Mouse (Mus musculus) lung, embryonic 16.5 days (tissue): Measurements from ENCODE around the gene Mrpl23. TPM values are rescaled to one million over a fixed set of nuclear protein-coding genes. Genes with fewer than 3 reads are reported as not detected.

Experiments
- ATAC-seq: fragments of 200-750 bp; cut with Nextera tagmentation; 2 replicates; pipeline ENCODE4 v1.8.0; 2017; ENCODE audit warnings: low read depth, mild to moderate bottlenecking, moderate library complexity
- H3K27ac ChIP-seq: fragments of 300-500 bp; sonication (generic); 2 replicates; pipeline ENCODE4 v1.5.1; 2014; ENCODE audit warnings: mild to moderate bottlenecking, control low read depth, low read length
- H3K27me3 ChIP-seq: fragments of 300-500 bp; sonication (generic); 2 replicates; pipeline ENCODE4 v1.6.1; 2014; ENCODE audit warnings: low read depth, low read length, mixed read lengths; ENCODE audit not compliant: control insufficient read depth, insufficient read depth
- H3K36me3 ChIP-seq: fragments of 300-500 bp; sonication (generic); 2 replicates; pipeline ENCODE4 v1.6.1; 2014; ENCODE audit warnings: low read length; ENCODE audit not compliant: control insufficient read depth, insufficient read depth
- H3K4me1 ChIP-seq: fragments of 300-500 bp; sonication (generic); replicated peaks from 2 replicates; pipeline ENCODE4 v1.6.1; 2014; ENCODE audit warnings: low read length, mixed read lengths; ENCODE audit not compliant: control insufficient read depth, insufficient read depth
- H3K4me2 ChIP-seq: fragments of 300-500 bp; sonication (generic); 2 replicates; pipeline ENCODE4 v1.6.1; 2014; ENCODE audit warnings: low read depth, low read length, control low read depth
- H3K4me3 ChIP-seq: fragments of 300-500 bp; sonication (generic); 2 replicates; pipeline ENCODE4 v1.5.1; 2014; ENCODE audit warnings: mild to moderate bottlenecking, low read length, control low read depth
- H3K9ac ChIP-seq: fragments of 300-500 bp; sonication (generic); 2 replicates; pipeline ENCODE4 v1.6.1; 2014; ENCODE audit warnings: low read length, control low read depth
- H3K9me3 ChIP-seq: fragments of 300-500 bp; sonication (generic); 2 replicates; pipeline ENCODE4 v1.6.1; 2016; ENCODE audit warnings: low read length; ENCODE audit not compliant: control insufficient read depth
- WGBS: fragments of 180-500 bp; shearing (Covaris S2); extraction: QIAGEN DNeasy Blood & Tissue Kit; methylation state at CpG from one replicate; pipeline ENCODE4 v1.1.7; 2014; 5-methylcytosine and 5-hydroxymethylcytosine counted together
- polyA plus RNA-seq: library from polyadenylated mRNA; unstranded; fragments of >200 nt; fragmentation: Nextera tagmentation; extraction: Ambion mirVana; gene quantifications from 2 replicates; pipeline ENCODE4 v1.2.1, GENCODE M21; 2015

Gene Mrpl23
- polyA plus RNA-seq, 1 experiment from 2014 or later, result 22.4 TPM

DNA sequence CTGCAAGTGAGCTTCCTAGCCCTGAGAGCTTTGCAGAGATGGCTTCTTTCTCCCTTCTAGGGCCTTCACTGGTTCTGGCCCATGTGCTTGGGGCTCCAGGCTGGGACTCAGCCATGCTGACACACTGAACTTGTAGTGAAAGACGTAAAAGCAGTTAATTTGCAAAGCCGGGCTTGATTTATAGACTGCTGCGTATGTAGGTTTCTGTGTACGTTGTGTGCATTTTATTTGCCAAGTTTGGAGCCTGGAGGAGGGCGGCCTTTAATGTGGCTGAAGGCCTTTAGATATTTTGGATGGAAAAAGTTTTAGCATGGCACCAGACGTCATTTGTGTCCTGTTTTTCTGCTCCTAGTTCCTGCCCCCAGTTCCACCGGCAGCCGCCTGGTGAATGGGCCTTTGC, 7.3 kb downstream of the Mrpl23 start:
- ATAC-seq, result no peak
- Histone ChIP-seq H3K27ac (peak overlapping the region; percentile 82), H3K36me3 (peaks cover 6% of the 10 kb centered on the region), H3K4me3 (no peak overlapping the region), H3K27me3 (no peaks in the 10 kb centered on the region), H3K4me2 (no peak overlapping the region), H3K9ac (peak overlapping the region; percentile 29; the same call in 1 of the 2 replicates), H3K4me1 (peaks cover 44% of the 10 kb centered on the region), H3K9me3 (no peaks in the 10 kb centered on the region)
- WGBS, result 47% methylated on average over 8 of the region's 8 CpGs

DNA sequence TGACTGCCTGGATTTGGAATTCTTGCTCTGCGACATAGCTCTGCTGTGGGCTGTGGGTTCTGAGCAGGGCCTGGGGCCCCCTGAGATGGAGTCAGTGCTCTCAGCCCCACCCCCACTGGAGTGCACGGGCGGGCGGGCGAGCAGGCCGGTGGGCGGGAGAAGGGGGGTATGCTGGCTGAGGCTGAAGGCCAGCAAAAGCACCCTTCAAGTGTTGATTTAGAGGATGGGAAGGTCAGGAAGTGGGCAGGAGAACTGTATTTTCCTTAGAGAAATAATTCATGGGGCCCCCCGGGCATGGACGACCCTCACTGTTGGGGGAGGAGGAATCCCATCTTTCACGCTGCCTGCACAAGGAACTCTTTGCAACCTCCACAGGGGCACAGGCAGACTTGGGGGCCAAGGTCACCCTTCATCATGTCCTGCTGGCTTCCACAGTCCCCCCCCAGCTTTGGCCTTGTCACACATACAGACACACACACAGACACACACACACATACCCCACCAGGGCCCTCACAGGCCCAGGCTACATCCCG, 10.4 kb downstream of the Mrpl23 start:
- peaks cover 3% of the 10 kb centered on the region; the same call in 1 of the 2 replicates for H3K36me3 ChIP-seq
- no peaks in the 10 kb centered on the region for H3K27me3 ChIP-seq
- H3K27ac ChIP-seq, result peak overlapping the region; percentile 11; the same call in 1 of the 2 replicates
- ATAC-seq, result peak; percentile 46; the same call in 1 of the 2 replicates
- H3K9ac ChIP-seq, result peak overlapping the region; percentile 16; the same call in 1 of the 2 replicates
- H3K9me3 ChIP-seq, result no peaks in the 10 kb centered on the region
- H3K4me1 ChIP-seq, result peaks cover 36% of the 10 kb centered on the region
- WGBS, result 11% methylated on average over 11 of the region's 11 CpGs
- H3K4me2 ChIP-seq, result no peak overlapping the region
- no peak overlapping the region for H3K4me3 ChIP-seq

DNA sequence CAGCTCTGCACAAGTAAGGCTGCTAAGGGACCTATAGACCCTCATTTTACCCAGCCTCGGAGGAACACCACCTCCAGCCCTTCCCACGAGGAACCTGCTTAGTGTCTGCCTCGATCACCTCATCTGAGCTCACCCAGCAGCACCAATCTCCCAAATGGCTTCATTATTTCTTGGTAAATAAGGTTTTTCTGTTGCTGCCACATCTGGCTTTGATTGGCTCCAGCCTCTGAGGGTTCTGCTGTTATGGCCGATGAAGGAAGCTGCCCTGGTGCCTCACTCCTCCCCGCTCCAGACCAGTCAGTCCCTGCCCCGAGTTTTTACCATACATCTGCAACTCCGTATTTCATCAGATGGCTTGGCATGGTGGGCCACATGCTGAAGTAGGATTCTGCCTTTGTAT, 13.5 kb downstream of the Mrpl23 start:
- peaks cover 3% of the 10 kb centered on the region; the same call in 1 of the 2 replicates for H3K36me3 ChIP-seq
- H3K4me1 ChIP-seq, result peaks cover 17% of the 10 kb centered on the region
- no peaks in the 10 kb centered on the region for H3K9me3 ChIP-seq
- no peak overlapping the region for H3K9ac ChIP-seq
- no peak overlapping the region for H3K4me3 ChIP-seq
- H3K27me3 ChIP-seq, result no peaks in the 10 kb centered on the region
- no peak overlapping the region for H3K27ac ChIP-seq
- H3K4me2 ChIP-seq, result no peak overlapping the region
- 77% methylated on average over 7 of the region's 7 CpGs for WGBS
- ATAC-seq, result no peak

DNA sequence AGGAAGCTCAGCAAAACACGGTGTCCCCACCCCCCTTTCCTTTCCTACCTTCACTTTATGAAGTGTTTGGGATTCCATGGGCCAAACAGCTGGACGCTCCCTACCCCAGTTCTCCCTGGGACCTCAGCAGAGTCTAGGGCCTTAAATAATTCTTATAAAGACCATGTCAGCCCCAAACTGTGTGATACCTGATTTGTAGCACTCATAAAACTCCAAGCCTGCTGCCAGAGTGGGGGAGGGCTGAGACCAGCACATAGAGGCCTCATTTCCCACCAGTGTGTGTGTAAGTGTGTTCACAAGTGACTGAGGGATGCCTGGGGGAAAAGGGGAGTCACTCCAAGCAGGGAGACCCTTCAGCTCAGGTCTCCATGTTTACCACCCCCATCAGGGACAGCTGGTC, 15.4 kb downstream of the Mrpl23 start:
- no peak overlapping the region for H3K9ac ChIP-seq
- H3K27ac ChIP-seq, result peak overlapping the region; percentile 21; the same call in 1 of the 2 replicates
- no peak for ATAC-seq
- peaks cover 17% of the 10 kb centered on the region for H3K4me1 ChIP-seq
- no peak overlapping the region for H3K4me3 ChIP-seq
- whole genome bisulfite sequencing, result 23% methylated on average over 2 of the region's 2 CpGs
- no peaks in the 10 kb centered on the region for H3K27me3 ChIP-seq
- no peaks in the 10 kb centered on the region for H3K9me3 ChIP-seq
- H3K36me3 ChIP-seq, result no peaks in the 10 kb centered on the region
- H3K4me2 ChIP-seq, result no peak overlapping the region

DNA sequence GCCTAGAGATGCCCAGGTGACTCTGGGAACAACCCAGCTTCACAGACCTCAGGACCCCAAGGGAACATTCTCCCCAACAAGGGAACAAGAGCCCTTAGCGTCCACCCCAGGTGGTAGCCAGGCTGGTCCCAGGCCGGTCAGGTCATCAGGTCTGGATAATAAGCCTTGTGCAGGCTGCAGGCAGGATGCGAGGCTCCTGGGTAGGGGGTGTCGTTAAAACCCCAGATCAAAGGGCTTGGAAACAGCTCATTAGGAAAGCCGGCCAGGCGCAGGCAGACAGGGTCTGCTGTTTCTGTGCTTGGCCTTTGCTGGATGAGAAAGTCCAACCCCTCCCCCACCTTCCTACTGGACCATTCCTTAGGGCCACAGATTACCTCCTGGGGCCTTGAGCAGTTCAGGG, 16.2 kb downstream of the Mrpl23 start:
- 41% methylated on average over 6 of the region's 6 CpGs for WGBS
- Histone ChIP-seq H3K9me3 (no peaks in the 10 kb centered on the region), H3K4me3 (no peak overlapping the region), H3K36me3 (no peaks in the 10 kb centered on the region), H3K4me1 (peaks cover 21% of the 10 kb centered on the region), H3K9ac (no peak overlapping the region), H3K27me3 (no peaks in the 10 kb centered on the region), H3K4me2 (no peak overlapping the region), H3K27ac (no peak overlapping the region)
- no peak for ATAC-seq

DNA sequence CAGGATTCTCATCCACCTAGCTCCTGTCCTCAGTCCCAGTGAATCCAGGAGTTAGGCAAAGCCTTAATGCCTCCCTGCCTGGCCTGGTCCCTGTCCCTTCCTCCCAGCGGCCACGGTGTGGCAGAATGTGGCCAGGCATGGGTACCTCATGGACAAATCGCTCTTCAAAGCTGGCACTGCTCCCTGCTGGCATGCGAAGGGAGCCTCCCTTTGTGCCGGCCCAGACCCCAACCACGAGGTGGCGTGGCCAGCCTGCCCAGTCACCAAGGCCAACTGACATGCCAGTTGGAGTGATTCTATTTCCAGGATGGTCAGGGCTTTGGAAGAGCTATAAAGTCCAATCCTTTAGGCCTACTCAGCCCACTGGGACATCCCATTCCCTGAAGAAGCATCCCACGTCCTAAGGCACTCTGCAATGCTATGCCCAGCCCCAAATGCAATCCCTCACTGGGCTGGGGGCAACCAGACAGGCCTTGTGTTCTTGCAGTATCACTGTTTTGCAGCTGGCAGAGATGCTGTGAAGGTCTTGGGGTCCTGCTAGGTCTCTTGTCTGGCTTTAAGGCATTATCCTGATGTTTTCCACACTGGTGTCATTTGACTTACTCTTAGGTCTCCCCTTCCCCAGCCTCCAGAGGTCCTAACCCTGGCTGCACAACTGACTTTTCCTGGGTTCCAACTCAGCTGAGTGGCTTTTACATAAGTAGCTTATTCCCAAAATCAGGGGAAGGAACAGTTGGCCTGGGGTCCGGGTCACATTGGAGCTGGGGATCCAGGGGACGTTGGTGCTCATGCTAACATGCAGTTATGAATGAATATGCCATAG, 17.7 kb downstream of the Mrpl23 start:
- H3K4me1 ChIP-seq, result peaks cover 36% of the 10 kb centered on the region
- no peak overlapping the region for H3K4me2 ChIP-seq
- no peaks in the 10 kb centered on the region for H3K27me3 ChIP-seq
- 78% methylated on average over 10 of the region's 10 CpGs for WGBS
- H3K9ac ChIP-seq, result no peak overlapping the region
- no peak overlapping the region for H3K27ac ChIP-seq
- H3K36me3 ChIP-seq, result no peaks in the 10 kb centered on the region
- no peak for ATAC-seq
- no peaks in the 10 kb centered on the region for H3K9me3 ChIP-seq
- no peak overlapping the region for H3K4me3 ChIP-seq

DNA sequence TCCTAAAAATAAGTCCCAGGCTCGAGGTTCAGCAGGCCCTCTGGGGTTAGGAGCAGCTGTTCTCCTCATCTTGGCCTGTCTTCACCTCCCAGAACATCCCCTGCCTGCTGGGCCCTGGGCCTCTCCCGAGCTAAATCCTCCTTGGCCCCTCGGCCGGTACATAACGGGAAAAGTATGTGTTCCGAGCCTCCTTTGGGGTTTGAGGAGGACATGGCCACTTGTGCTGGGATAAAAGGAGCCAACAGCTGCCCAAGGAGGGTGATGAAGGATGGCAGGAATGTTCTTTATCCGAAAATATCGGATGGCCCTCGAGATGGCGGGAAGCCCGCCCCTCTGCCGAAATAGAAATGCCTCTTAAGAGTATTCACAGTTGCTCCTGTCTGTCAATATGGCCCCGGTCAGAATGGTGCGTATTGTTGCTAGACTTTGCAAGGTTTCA, 18.5 kb downstream of the Mrpl23 start:
- ATAC-seq, result no peak
- Histone ChIP-seq H3K4me2 (no peak overlapping the region), H3K9ac (no peak overlapping the region), H3K36me3 (no peaks in the 10 kb centered on the region), H3K27me3 (no peaks in the 10 kb centered on the region), H3K9me3 (no peaks in the 10 kb centered on the region), H3K27ac (no peak overlapping the region), H3K4me3 (no peak overlapping the region), H3K4me1 (peaks cover 39% of the 10 kb centered on the region)
- WGBS, result 67% methylated on average over 14 of the region's 14 CpGs

DNA sequence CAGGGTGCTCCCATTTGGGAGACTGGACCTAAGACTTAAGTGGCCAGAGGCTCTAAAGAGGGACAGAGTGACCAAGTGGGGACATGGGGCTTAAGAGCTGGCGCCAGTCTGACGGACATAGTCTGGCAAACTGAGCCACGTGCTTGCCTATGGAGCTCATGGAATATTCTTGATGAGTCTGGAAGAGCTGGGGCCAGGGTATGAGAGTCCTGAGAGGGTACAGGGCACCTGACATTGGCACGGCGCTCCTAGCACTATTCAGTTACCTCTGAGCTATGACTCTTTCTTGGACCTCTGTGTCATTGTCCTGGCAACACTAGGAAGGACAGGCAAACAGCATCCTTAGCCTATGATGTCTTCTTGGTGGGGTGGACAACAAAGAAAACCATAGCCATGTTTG, 19.2 kb downstream of the Mrpl23 start:
- Histone ChIP-seq H3K27me3 (no peaks in the 10 kb centered on the region), H3K4me2 (no peak overlapping the region), H3K4me3 (no peak overlapping the region), H3K9ac (no peak overlapping the region), H3K4me1 (peaks cover 39% of the 10 kb centered on the region), H3K27ac (no peak overlapping the region), H3K36me3 (no peaks in the 10 kb centered on the region), H3K9me3 (no peaks in the 10 kb centered on the region)
- no peak for ATAC-seq
- 91% methylated on average over 5 of the region's 5 CpGs for WGBS

DNA sequence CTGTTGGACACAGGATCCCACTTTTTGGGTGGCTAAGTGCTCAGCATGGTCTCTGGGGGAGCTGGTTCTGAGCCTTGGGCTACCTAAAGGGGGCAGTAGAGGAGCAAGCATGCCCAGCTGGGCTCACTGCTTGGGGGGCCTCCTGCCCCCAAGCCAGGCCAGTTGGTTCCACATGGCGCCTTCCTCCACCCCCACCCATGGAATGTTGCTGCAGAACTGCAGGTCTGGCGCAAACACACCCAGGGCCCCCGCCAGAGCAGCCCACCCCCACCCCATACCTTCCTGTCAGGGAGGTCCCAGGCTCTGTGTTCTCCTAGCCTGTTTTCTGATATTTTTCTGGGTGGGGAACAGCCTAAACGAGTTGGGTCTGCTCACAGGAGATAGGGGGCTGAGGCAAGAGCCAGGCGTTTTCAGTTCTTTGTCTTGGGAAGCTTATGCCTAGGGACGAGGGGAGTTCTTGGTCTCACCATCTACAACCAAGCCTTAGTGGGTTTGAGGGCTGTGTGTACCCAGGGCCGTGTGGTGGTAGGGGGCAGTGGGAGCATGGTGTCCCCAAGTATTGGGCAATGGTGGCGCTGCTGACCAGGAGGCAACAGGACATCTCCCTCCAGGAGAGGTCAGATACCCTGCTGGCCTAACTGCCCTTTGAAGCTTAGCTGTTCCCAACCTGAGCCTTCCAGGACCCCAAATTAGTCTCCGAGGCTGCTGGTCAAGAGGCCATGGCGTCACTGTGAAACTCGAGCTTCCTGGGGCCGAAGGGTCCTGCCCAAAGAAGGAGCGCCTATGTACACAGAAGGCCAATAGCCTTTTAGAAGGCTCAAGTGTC, 20.3 kb downstream of the Mrpl23 start:
- ATAC-seq, result peak; percentile 76
- no peak overlapping the region for H3K4me3 ChIP-seq
- H3K4me2 ChIP-seq, result no peak overlapping the region
- peak overlapping the region; percentile 95 for H3K27ac ChIP-seq
- peaks cover 38% of the 10 kb centered on the region for H3K4me1 ChIP-seq
- 31% methylated on average over 13 of the region's 13 CpGs for WGBS
- peak overlapping the region; percentile 40 for H3K9ac ChIP-seq
- no peaks in the 10 kb centered on the region for H3K9me3 ChIP-seq
- no peaks in the 10 kb centered on the region for H3K27me3 ChIP-seq
- H3K36me3 ChIP-seq, result no peaks in the 10 kb centered on the region
